Mouse (Mus musculus) neural tube, embryonic 14.5 days (tissue): ENCODE measurements around the gene Psmd14. TPM values are rescaled to one million over a fixed set of nuclear protein-coding genes. Genes with fewer than 3 reads are reported as not detected.

ENCODE experiments used
- ATAC-seq: fragments of 200-750 bp; cut with Nextera tagmentation; 2 replicates; pipeline ENCODE4 v1.8.0; 2017; ENCODE audit warnings: low read depth, mild to moderate bottlenecking, moderate TSS enrichment, moderate library complexity
- H3K27ac ChIP-seq: fragments of 300-500 bp; sonication (generic); 2 replicates; pipeline ENCODE4 v1.5.1; 2014; ENCODE audit warnings: low read depth, mild to moderate bottlenecking, control low read depth, low read length, moderate library complexity, mixed read lengths
- H3K27me3 ChIP-seq: fragments of 300-500 bp; sonication (generic); 2 replicates; pipeline ENCODE4 v1.6.1; 2014; ENCODE audit warnings: low read length; ENCODE audit not compliant: control insufficient read depth, insufficient read depth
- H3K36me3 ChIP-seq: fragments of 300-500 bp; sonication (generic); 2 replicates; pipeline ENCODE4 v1.6.1; 2014; ENCODE audit warnings: low read length, mixed read lengths; ENCODE audit not compliant: control insufficient read depth, insufficient read depth
- H3K4me1 ChIP-seq: fragments of 300-500 bp; sonication (generic); 2 replicates; pipeline ENCODE4 v1.6.1; 2014; ENCODE audit warnings: low read length; ENCODE audit not compliant: control insufficient read depth, insufficient read depth
- H3K4me2 ChIP-seq: fragments of 300-500 bp; sonication (generic); 2 replicates; pipeline ENCODE4 v1.6.1; 2014; ENCODE audit warnings: mild to moderate bottlenecking, low read depth, low read length, control low read depth
- H3K4me3 ChIP-seq: fragments of 300-500 bp; sonication (generic); 2 replicates; pipeline ENCODE4 v1.5.1; 2014; ENCODE audit warnings: low read depth, low read length, control low read depth, mixed read lengths
- H3K9ac ChIP-seq: fragments of 300-500 bp; sonication (generic); replicated peaks from 2 replicates; pipeline ENCODE4 v1.6.1; 2014; ENCODE audit warnings: low read depth, mild to moderate bottlenecking, control low read depth, low read length, mixed read lengths
- H3K9me3 ChIP-seq: fragments of 300-500 bp; sonication (generic); 2 replicates; pipeline ENCODE4 v1.6.1; 2016; ENCODE audit warnings: low read length; ENCODE audit not compliant: control insufficient read depth
- WGBS: fragments of 180-500 bp; shearing (Covaris S2); extraction: QIAGEN DNeasy Blood & Tissue Kit; methylation state at CpG from one replicate; pipeline ENCODE4 v1.1.7; 2014; 5-methylcytosine and 5-hydroxymethylcytosine counted together
- polyA plus RNA-seq: library from polyadenylated mRNA; unstranded; fragments of >200 nt; fragmentation: Nextera tagmentation; extraction: Ambion mirVana; gene quantifications from 2 replicates; pipeline ENCODE4 v1.2.1, GENCODE M21; 2014

The Psmd14 gene
- polyA plus RNA-seq, 1 experiment from 2014 or later = 222 TPM

DNA sequence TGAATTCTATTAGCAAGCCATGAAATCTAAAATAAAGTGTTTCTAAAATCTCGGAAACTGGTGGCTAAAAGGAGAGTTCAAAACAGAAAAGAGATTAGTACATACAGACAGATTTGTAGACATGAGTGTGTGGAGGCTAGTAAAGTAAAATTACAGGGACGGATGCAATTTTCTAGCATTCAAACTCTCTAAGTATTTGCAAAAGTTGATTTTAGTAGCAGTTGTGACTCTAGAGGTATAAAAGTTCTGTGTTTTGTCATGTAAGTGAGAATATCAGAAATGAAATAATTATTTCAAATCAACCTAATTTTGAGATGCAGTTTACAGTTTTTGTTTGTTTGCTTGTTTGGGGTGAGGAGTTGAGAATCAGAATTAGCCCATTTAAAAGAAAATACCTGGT is 96.3 kb downstream of the Psmd14 start:
- 19% methylated on average over 2 of the region's 2 CpGs for whole genome bisulfite sequencing
- no peak overlapping the region for H3K4me2 ChIP-seq
- no peak for ATAC-seq
- peaks cover 51% of the 10 kb centered on the region for H3K27me3 ChIP-seq
- H3K27ac ChIP-seq = no peak overlapping the region
- H3K4me3 ChIP-seq = no peak overlapping the region
- H3K4me1 ChIP-seq = peaks cover 9% of the 10 kb centered on the region
- no peaks in the 10 kb centered on the region for H3K36me3 ChIP-seq
- H3K9me3 ChIP-seq = no peaks in the 10 kb centered on the region
- H3K9ac ChIP-seq = no peak overlapping the region

DNA sequence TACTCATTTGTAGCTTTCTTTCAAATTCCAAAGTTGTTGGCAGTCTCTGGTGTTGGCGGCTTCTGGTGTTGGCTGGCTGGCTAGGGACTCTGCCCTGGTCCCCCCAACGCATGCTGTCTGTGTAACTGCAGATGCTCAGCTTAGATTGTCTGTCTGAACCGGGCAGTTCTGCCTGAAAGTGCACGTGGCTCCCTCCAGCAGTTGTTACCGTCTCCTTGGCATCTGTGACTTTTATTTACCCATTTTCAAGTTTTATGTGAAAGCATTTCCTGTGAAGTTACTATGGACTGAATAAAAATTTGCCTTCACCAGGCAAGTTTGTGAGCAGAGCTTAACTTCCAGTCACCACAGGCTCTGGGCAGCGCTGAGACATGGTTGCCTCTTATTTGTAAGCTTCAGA is 97.3 kb downstream of the Psmd14 start:
- H3K27me3 ChIP-seq = peaks cover 55% of the 10 kb centered on the region

DNA sequence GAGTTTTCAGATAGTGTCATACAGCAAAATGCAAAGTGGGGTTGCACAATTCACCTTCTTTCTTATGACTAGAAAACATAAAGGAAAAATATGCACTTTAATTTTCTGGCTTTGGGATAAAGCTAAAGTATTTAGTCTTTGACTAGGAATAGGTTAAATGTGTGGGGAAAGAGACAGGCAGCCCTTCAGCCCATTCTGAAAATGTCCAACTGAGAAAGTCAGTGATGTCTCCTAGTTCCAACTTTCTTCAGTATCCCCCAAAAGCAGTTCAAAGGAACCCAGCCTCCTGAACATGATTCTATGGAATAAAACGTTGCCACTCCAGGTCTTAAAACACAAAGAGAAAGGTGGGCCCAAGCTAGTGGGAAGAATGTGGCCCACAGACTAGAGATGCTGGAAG is 97.9 kb downstream of the Psmd14 start:
- no peak overlapping the region for H3K4me2 ChIP-seq
- peaks cover 9% of the 10 kb centered on the region for H3K4me1 ChIP-seq
- ATAC-seq = no peak
- no peak overlapping the region for H3K27ac ChIP-seq
- H3K27me3 ChIP-seq = peaks cover 58% of the 10 kb centered on the region
- no peak overlapping the region for H3K4me3 ChIP-seq
- H3K9ac ChIP-seq = no peak overlapping the region
- H3K36me3 ChIP-seq = no peaks in the 10 kb centered on the region
- 3% methylated on average over 1 of the region's 1 CpGs for WGBS
- H3K9me3 ChIP-seq = no peaks in the 10 kb centered on the region

More for the DNA sequence above, 97.3 kb downstream of the Psmd14 start:
- no peak overlapping the region for H3K4me2 ChIP-seq
- 2% methylated on average over 6 of the region's 6 CpGs for WGBS
- H3K9me3 ChIP-seq = no peaks in the 10 kb centered on the region
- ATAC-seq = no peak
- H3K9ac ChIP-seq = no peak overlapping the region
- H3K4me1 ChIP-seq = peaks cover 9% of the 10 kb centered on the region
- no peak overlapping the region for H3K27ac ChIP-seq
- no peaks in the 10 kb centered on the region for H3K36me3 ChIP-seq
- H3K4me3 ChIP-seq = no peak overlapping the region

DNA sequence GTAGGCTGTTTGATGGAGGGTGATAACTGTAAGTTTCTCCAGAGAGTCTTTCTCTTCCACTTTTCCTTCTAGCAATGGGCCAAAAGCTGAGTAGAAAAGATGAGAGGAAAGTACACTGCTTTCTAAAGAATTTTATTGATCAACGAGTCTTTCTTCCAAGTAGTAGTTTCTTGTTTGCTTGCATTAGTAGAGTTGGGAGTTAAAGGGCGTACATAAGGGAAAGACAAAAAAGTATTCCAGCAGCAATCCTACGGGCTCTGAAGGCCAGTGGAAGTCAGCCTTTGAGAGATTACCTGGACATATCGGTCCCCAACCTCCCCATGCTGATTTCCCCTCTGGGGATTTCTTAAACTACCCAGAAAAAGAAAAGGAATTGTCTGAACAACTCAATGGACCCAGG is 99.3 kb downstream of the Psmd14 start:
- Histone ChIP-seq H3K4me1 (peaks cover 6% of the 10 kb centered on the region), H3K4me2 (no peak overlapping the region), H3K36me3 (no peaks in the 10 kb centered on the region), H3K4me3 (no peak overlapping the region), H3K27ac (no peak overlapping the region), H3K9me3 (no peaks in the 10 kb centered on the region), H3K27me3 (peaks cover 55% of the 10 kb centered on the region), H3K9ac (no peak overlapping the region)
- 24% methylated on average over 4 of the region's 4 CpGs for WGBS
- ATAC-seq = no peak

DNA sequence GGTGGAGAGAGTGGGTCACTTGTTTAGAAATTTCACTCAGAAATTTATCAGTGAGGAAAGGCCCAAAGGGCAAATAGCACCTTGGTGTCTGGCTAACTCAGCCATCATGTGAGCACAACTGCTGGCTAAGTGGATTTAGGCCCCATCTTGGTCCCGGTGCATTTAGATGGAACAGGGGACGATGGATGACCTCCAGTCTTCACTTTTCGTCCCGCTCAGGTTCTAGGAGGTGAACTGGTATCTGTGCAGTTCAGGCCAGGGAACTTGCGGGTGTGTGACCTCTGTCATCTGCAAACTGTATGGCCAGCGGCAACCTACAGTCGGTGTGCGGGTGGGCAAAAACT is 99.6 kb downstream of the Psmd14 start:
- no peak for ATAC-seq
- no peak overlapping the region for H3K9ac ChIP-seq
- H3K27me3 ChIP-seq = peaks cover 55% of the 10 kb centered on the region
- no peaks in the 10 kb centered on the region for H3K9me3 ChIP-seq
- WGBS = 3% methylated on average over 8 of the region's 8 CpGs
- H3K27ac ChIP-seq = no peak overlapping the region
- peaks cover 7% of the 10 kb centered on the region for H3K4me1 ChIP-seq
- no peak overlapping the region for H3K4me2 ChIP-seq
- peak overlapping the region; percentile 40; the same call in 1 of the 2 replicates for H3K4me3 ChIP-seq
- H3K36me3 ChIP-seq = no peaks in the 10 kb centered on the region

DNA sequence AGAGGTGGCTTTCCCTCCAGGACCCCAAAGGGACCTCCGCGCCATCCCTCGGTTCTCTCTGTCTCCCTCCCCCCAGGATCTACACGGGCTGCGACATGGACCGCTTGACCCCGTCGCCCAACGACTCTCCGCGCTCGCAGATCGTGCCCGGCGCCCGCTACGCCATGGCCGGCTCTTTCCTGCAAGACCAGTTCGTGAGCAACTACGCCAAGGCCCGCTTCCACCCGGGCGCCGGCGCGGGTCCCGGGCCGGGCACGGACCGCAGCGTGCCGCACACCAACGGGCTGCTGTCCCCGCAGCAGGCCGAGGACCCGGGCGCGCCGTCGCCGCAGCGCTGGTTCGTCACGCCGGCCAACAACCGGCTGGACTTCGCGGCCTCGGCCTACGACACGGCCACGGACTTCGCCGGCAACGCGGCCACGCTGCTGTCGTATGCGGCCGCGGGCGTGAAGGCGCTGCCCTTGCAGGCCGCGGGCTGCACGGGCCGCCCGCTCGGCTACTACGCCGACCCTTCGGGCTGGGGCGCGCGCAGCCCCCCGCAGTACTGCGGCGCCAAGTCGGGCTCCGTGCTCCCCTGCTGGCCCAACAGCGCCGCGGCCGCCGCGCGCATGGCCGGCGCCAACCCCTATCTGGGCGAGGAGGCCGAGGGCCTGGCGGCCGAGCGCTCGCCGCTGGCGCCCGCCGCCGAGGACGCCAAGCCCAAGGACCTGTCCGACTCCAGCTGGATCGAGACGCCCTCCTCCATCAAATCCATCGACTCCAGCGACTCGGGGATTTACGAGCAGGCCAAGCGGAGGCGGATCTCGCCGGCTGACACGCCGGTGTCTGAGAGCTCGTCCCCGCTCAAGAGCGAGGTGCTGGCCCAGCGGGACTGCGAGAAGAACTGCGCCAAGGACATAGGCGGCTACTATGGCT is 100.3 kb downstream of the Psmd14 start:
- H3K9me3 ChIP-seq = no peaks in the 10 kb centered on the region
- peak overlapping the region; percentile 40 for H3K4me3 ChIP-seq
- H3K27me3 ChIP-seq = peaks cover 55% of the 10 kb centered on the region
- peak overlapping the region; percentile 82 for H3K4me2 ChIP-seq
- WGBS = under 1% methylated on average over 114 of the region's 121 CpGs
- ATAC-seq = peak; percentile 41; the same call in 1 of the 2 replicates
- peak overlapping the region; percentile 60 for H3K9ac ChIP-seq
- H3K27ac ChIP-seq = no peak overlapping the region
- no peaks in the 10 kb centered on the region for H3K36me3 ChIP-seq
- peaks cover 7% of the 10 kb centered on the region for H3K4me1 ChIP-seq

DNA sequence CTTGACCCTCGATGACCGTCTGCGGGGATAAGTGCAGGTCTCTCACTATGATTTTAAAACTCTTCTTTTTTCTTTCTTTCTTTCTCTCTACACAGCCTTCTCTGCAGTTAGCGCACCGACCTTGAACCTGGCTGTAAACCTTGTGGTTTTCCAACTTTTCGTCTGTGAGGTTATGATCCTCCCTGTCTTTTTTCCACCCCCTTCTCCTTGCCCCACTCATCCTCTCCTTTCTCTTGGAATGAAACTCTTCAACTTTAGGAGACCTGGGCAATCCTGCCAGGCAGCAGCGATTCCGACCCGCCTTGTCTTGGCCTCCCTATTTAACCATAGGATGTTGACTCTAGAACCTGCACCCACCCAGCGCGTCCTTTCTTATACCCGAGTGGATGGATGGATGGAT is 101.0 kb downstream of the Psmd14 start:
- peak overlapping the region; percentile 40 for H3K4me3 ChIP-seq
- H3K27ac ChIP-seq = no peak overlapping the region
- no peak overlapping the region; the same call in 1 of the 2 replicates for H3K9ac ChIP-seq
- H3K4me2 ChIP-seq = peak overlapping the region; percentile 82
- no peaks in the 10 kb centered on the region for H3K9me3 ChIP-seq
- no peaks in the 10 kb centered on the region for H3K36me3 ChIP-seq
- H3K4me1 ChIP-seq = peaks cover 7% of the 10 kb centered on the region
- no peak for ATAC-seq
- WGBS = 2% methylated on average over 12 of the region's 12 CpGs
- peaks cover 51% of the 10 kb centered on the region for H3K27me3 ChIP-seq

DNA sequence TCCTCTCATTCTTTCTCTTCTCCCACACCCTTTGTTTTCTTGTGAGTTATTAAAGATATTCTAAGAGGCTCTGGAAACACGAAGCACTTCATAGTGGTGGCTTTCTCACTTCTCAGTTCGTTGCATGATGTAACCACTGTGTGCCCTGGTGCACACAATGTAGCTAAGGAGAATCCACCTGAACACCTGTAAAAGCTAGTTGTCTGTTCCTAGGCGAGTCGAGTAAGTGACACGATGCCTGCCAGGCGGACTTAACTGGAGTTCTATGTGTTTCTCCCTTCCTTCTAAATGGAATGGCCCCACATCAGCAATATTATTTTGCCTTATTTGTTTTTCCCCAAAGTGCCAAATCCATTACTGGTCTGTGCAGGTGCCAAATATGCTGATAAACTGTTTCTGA is 101.6 kb downstream of the Psmd14 start:
- no peak overlapping the region for H3K4me3 ChIP-seq
- no peak for ATAC-seq
- H3K4me2 ChIP-seq = no peak overlapping the region
- 5% methylated on average over 6 of the region's 6 CpGs for WGBS
- H3K4me1 ChIP-seq = peaks cover 7% of the 10 kb centered on the region
- no peaks in the 10 kb centered on the region for H3K36me3 ChIP-seq
- no peak overlapping the region for H3K9ac ChIP-seq
- H3K27me3 ChIP-seq = peaks cover 51% of the 10 kb centered on the region
- H3K27ac ChIP-seq = no peak overlapping the region
- H3K9me3 ChIP-seq = no peaks in the 10 kb centered on the region

DNA sequence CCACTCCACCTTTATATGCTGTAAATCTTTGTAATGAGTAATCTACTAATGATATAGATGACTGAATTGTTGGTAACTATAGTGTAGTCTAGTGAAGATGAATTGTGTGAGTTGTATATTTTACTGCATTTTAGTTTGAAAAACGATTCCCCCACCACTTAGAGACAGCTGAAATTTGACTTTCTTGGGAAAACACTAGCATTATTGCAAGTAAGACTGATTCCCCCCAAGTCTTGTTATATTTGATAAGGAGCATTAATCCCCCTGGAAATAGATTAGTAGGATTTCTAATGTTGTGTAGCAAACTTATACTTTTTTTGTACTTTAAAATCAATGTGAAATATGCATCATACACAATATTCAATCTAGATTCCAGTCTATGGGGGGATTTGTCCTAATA is 102.0 kb downstream of the Psmd14 start:
- no peak overlapping the region for H3K27ac ChIP-seq
- H3K27me3 ChIP-seq = peaks cover 47% of the 10 kb centered on the region
- H3K9me3 ChIP-seq = no peaks in the 10 kb centered on the region

More for the DNA sequence above, 102.0 kb downstream of the Psmd14 start:
- H3K4me3 ChIP-seq = no peak overlapping the region
- no peak overlapping the region for H3K9ac ChIP-seq
- peaks cover 7% of the 10 kb centered on the region for H3K4me1 ChIP-seq
- WGBS = 6% methylated on average over 1 of the region's 1 CpGs
- no peak for ATAC-seq
- no peak overlapping the region for H3K4me2 ChIP-seq
- no peaks in the 10 kb centered on the region for H3K36me3 ChIP-seq
